Mouse (Mus musculus): ENCODE measurements at regions not wholly inside any gene's neighbourhood (a gene's known extent, or its start where the extent isn't known, plus 50 kb on each side); places are given as distances from the start of the nearest gene placed in this dataset.

DNA sequence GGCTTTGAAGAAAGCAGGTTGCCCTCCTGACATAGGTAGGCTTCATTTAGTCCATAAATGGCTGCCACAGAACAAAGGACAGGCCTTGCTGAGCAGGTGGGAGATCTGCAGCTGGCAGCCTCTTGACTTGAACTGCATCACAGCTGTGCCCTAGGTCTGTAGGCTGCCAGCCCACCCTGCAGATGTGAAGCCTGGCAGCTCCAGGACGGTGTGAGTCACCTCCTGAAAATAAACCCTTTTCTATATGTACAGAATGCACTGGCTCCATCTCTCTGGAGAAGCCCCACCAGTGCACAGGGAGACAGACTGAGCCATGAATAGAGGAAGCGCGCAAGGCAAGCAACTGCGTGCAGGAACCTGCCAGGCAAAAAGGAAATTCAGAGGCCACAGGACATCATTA lies 78.7 kb upstream of the Syt13 start:
- intact Hi-C loops (cut with DNase I; ENCODE audit: low total_unique reads): no loop called here
- no peak for DNase-seq

DNA sequence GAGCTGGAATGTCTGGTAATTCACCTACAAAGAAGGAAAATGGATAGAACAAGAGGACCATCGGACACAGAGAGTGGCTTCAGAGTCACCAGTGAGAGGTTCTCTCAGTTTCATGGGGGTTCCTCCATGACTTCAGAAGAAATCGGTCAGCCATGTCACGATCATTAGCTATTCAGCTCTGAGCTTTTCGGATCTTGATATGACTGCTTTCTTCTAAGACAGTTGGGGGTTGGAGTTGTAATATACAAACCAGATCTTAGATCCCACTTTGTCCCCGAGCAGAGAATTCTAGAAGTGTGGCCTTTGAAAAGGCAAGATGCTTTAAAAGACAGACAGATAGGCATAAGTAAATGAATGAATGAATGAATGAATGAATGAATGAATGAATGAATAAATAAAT lies 76.9 kb upstream of the Syt13 start:
- no peak for DNase-seq
- intact Hi-C loops (cut with DNase I; ENCODE audit: low total_unique reads): no loop called here

DNA sequence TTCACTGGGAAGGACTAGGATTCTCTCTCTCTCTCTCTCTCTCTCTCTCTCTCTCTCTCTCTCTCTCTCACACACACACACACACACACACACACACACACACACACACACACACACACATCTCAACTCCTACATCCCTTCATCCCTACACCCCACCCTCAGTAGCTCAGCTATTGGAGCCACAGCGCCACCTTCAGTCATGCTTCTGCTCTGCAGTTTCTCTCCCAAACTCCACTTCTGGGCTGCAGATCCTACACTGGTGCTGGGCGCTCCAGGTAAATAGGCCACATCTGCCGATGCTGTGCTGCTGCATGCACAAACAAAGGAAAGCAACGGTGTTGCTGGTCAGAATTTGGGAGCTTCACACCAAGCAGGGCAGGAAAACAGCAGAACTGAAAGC lies 74.9 kb upstream of the Syt13 start:
- intact Hi-C loops (cut with DNase I; ENCODE audit: low total_unique reads): no loop called here
- peak; percentile 39 for DNase-seq

DNA sequence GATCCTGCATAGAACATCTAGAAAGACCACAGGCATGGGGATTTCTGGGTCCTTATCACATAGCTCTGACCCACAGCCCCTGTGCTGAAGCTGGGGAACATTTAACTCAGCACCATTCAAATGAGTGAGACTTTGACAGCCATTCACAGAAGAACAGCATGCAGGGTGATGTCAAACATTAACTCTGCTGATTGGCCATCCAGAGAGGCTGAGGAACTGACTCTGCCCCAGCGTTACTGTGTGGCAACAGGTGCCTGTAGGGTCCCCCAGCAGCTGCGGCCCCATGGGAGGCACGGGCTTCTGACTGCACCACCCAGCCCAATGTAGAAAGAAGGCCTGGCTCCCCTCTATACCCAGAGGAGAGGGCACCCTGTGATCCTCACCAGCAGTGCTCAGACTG lies 73.3 kb upstream of the Syt13 start:
- intact Hi-C loops (cut with DNase I; ENCODE audit: low total_unique reads): no loop called here
- DNase-seq: no peak

DNA sequence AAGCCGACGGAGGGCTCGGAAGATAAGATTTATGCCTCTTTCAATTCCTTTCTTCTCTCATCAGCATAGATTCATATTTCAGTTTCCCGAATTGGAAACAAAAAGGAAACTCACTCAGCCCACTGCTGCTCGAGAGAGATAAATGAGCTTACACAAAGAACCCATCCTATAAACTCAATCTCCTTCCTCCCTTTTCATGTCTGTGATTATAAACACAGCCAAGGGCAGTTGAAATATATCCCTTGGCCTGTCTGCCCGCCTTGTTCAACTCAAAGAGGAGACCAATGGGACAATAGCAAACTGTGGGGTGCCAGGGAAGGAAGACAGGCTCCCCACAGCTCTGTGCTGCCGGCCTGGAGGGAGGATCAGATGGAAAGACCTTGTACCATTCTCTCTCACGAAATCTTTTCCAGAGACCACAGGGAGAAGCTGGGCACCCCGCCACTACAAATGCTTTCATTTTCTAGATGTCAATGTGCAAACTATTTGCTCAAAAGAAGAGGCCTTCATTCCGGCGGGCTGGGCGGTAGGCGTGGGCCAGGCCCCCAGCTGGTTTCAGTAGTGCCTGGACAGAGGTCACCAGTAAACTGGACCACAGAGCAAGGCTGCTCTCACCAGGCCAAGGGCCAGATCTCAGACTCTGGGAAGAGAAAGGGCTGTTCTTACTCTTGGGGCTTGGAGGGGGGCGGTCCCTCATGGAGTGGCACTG lies 69.7 kb upstream of the Syt13 start:
- intact Hi-C loops (cut with DNase I; ENCODE audit: low total_unique reads): no loop called here
- DNase-seq: peak; percentile 53

DNA sequence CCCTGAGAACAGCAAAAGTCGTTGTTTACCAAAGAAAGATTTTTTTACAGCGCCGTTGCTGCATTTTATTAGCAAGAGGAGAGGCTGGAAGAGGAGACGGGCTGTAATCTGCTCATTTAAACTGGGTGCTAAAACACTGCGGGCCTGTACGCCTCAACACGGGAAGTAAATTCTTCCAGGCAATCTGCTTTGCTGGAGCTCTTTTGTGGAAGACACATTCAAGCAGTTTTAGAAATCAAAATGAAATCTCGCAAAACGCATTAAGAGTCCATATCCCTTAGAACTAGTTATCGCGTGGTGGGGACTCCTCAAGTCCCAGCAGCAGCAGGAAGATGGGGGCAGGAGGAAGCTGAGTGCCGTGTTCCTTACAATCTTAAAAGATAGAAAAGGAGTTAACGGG lies 65.9 kb upstream of the Syt13 start:
- intact Hi-C loops (cut with DNase I; ENCODE audit: low total_unique reads): no loop called here
- DNase-seq: no peak

DNA sequence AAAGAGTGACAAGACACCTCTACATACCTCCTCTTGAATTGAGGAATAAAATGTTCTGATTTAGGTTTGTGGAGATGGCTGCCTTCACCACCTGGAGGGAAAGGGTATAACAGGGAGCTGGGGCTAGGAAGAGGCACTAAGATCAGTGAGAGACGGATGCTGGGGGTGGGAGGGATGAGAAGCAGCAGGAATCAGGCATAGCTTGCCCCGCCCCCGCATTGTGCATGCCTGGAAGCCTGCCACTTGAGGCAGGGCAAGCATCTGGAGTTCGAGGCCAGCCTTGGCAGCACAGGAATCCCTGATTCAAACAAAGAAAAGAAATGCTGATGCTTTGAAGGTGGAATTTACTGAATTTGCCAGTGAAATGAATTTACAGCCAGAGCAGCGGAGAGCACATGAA lies 63.6 kb upstream of the Syt13 start:
- intact Hi-C loops (cut with DNase I; ENCODE audit: low total_unique reads): no loop called here
- no peak for DNase-seq

DNA sequence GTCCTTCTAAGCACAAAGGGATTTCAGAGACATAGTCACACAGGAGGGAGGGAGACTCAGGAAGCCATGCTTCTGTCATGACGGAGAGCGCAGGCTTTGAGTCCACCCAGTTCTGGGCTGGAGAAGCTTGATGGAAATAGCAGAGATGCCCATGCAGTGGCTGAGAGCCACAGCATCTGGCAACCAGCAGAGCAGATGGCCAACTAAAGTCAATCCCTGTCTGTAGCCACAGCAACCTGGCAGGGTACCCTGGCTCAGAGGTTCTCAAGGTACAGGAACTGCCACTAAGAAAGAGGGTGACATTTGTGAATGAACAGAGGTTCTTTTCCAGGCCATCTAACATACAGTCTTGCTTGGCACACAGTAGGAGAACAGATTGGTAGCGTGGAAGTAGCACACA lies 61.7 kb upstream of the Syt13 start:
- DNase-seq: no peak
- intact Hi-C loops (cut with DNase I; ENCODE audit: low total_unique reads): no loop called here

DNA sequence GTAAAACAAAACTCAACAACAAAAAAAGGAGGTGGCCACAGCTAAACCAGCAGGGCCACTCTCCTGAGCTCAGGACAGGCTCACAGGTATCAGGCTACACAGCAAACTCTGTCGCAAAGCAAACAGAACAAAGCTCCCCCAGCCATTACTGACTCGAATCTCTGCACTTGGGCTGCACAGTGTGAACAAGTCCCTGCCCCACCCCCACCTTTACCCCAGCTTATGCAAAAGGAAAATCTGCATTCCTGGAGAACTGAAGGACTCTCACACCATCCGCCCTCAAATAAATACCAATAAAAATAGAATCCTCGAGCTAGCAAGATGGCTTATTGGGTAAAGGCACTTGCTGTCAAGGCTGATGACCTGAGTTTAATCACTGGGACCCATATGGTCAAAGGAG lies 60.6 kb upstream of the Syt13 start:
- intact Hi-C loops (cut with DNase I; ENCODE audit: low total_unique reads): no loop called here
- no peak for DNase-seq

DNA sequence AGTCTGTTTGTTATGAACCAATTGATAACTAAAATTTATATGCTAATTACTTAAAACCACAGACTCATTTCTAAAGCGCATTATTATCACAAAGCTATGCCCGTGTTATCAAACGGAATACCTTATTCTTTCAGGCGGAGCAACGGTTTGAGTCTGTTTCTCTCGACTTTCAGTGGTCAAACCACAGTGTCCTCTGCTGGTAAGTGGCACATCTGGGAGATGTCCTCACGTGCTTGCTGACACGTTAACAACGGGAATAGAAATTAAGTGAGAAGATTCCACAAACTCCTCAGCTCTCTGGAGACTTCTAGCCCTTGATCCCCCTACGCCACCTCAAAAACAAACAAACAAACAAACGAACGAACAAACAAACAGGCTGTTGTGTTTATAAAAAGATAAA lies 58.9 kb upstream of the Syt13 start:
- intact Hi-C loops (cut with DNase I; ENCODE audit: low total_unique reads): no loop called here
- no peak for DNase-seq

DNA sequence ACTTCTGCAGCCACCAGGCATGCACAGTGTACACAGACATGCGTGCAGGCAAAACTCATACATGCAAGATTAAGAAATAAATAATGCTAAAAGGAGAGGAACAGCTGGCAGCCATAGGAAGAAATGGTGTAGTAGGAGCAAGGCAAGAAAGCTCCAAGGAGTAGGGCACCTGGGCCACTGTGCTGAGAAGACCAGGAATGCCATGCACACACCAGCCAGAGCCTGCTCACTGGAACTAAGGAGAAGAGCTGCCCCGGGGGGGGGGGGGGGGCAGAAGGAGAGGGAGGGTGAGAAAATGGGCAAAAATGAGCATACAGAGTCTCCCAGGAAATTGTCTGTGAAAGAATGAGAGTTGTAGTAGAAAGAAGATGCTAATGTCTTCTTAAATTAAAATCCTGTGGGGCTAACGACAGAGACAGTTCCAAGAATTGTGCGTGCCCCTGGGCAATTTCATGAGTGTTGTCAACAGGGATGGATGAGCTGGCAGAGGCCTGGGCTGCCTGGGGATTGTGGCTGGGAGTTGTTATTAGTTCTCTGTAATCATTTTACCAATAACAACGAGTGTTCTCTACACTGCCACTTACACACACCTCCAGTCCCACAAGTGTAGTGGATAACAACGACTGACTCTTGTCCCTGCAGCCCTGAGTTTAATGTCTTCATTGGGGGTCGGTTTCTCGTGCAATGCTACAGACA lies 54.2 kb upstream of the Syt13 start:
- intact Hi-C loops (cut with DNase I; ENCODE audit: low total_unique reads): no loop called here
- DNase-seq: no peak

Measured in gastrocnemius, postnatal 14 days (tissue).